Mouse (Mus musculus): ENCODE measurements at regions not wholly inside any gene's neighbourhood (a gene's known extent, or its start where the extent isn't known, plus 50 kb on each side); places are given as distances from the start of the nearest gene placed in this dataset.
A peak's percentile ranks its signal among the peaks of the same experiment; 100 is the strongest.
"Not testable (repeated sequence)": the region's sequence is repeated elsewhere in the genome, so short reads cannot be mapped to it uniquely, and the experiment has no call there.

GRCm38 (mm10) chr14:33691690-33692089 lies 102.7 kb downstream of the Ptpn20 start:
- H3K9me3 ChIP-seq (replicated peaks), result no peaks in the 10 kb centered on the region
- no peak overlapping the region for H3K27ac ChIP-seq
- H3K9ac ChIP-seq, result no peak overlapping the region
- WGBS, result 31% methylated on average over 2 of the region's 2 CpGs
- H3K27me3 ChIP-seq, result no peaks in the 10 kb centered on the region
- H3K36me3 ChIP-seq (ENCODE audit: poor library complexity, severe bottlenecking), result no peaks in the 10 kb centered on the region
- peaks cover 3% of the 10 kb centered on the region for H3K4me1 ChIP-seq
- no peak overlapping the region for H3K4me2 ChIP-seq
- H3K4me3 ChIP-seq, result no peak overlapping the region
- ATAC-seq, result peak; percentile 58

DNA sequence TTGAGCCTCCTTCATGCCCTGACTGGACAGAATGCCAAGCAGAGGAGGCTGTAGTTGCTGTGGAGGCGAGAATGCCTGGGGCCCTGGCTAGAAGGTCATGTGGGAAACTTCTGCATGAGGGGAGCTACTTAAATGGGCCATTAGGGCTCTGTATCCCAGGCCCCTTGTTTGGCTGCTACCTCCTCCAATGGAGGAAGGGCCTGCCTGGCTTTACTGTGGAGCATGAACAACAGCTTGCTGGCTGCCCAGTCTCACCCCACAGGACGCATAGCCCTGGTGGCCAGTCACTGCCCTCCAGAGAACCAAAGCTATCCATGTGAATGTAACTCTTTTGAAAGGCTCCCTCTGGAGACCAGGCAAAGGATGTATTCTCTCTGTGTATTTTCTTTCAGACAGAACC lies 105.2 kb downstream of the Ptpn20 start:
- no peak for ATAC-seq

DNA sequence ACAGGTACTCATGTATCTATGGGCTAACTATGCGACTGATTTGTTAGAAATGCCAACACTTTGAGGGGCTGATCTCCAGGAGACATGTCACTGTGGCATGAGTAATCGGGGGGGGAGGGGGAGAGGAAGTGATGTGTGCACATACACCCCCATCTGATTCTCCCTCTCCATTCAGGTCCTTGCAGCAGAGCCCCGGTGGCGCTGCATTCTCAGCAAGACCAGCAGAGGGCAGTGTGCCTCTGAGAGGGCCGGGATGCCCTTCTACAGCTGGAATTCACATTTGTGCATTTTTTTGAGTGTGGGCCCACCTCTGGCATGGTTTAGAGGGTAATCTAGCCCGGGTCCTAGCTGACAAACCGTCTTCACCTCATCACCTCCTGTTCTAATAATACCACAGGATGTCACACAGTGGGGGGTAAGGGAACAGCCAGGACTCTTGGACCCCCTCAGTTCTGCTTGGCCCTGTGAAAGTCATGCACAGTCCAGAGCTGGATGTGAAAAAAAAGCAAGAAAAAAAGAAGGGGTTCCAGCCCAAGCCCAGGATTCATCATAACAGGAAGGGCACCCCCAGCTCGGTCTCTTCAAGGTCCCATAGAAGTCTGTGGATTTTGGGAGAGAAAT lies 106.5 kb downstream of the Ptpn20 start:
- peak; percentile 57 for ATAC-seq
- Histone ChIP-seq H3K27me3 (no peaks in the 10 kb centered on the region), H3K4me3 (no peak overlapping the region), H3K9me3 (replicated peaks) (no peaks in the 10 kb centered on the region), H3K4me1 (peaks cover 3% of the 10 kb centered on the region), H3K9ac (no peak overlapping the region), H3K36me3 (ENCODE audit: poor library complexity, severe bottlenecking) (no peaks in the 10 kb centered on the region), H3K4me2 (no peak overlapping the region), H3K27ac (no peak overlapping the region)
- WGBS, result 26% methylated on average over 8 of the region's 8 CpGs

More for the DNA sequence above, 105.2 kb downstream of the Ptpn20 start:
- no peaks in the 10 kb centered on the region for H3K36me3 ChIP-seq (ENCODE audit: poor library complexity, severe bottlenecking)
- WGBS, result 44% methylated on average over 2 of the region's 2 CpGs
- H3K4me1 ChIP-seq, result peaks cover 3% of the 10 kb centered on the region
- H3K9me3 ChIP-seq (replicated peaks), result no peaks in the 10 kb centered on the region
- no peaks in the 10 kb centered on the region for H3K27me3 ChIP-seq
- H3K9ac ChIP-seq, result no peak overlapping the region
- H3K27ac ChIP-seq, result no peak overlapping the region
- H3K4me2 ChIP-seq, result no peak overlapping the region
- H3K4me3 ChIP-seq, result no peak overlapping the region

- 91% methylated on average over 3 of the region's 3 CpGs for WGBS
Measured at GRCm38 (mm10) chr14:33696817-33697216, 107.8 kb downstream of the Ptpn20 start.

GRCm38 (mm10) chr14:33699777-33700438 lies 110.9 kb downstream of the Ptpn20 start:
- Histone ChIP-seq H3K4me2 (no peak overlapping the region), H3K9ac (no peak overlapping the region), H3K4me3 (no peak overlapping the region), H3K4me1 (no peaks in the 10 kb centered on the region), H3K9me3 (replicated peaks) (no peaks in the 10 kb centered on the region), H3K36me3 (ENCODE audit: poor library complexity, severe bottlenecking) (no peaks in the 10 kb centered on the region), H3K27me3 (no peaks in the 10 kb centered on the region), H3K27ac (no peak overlapping the region)
- WGBS, result 88% methylated on average over 13 of the region's 13 CpGs
- no peak for ATAC-seq

More at GRCm38 (mm10) chr14:33696817-33697216, 107.8 kb downstream of the Ptpn20 start:
- Histone ChIP-seq H3K9ac (no peak overlapping the region), H3K4me3 (no peak overlapping the region), H3K4me2 (no peak overlapping the region), H3K27me3 (no peaks in the 10 kb centered on the region), H3K9me3 (replicated peaks) (no peaks in the 10 kb centered on the region), H3K4me1 (no peaks in the 10 kb centered on the region; the same call in 1 of the 2 replicates), H3K27ac (no peak overlapping the region), H3K36me3 (ENCODE audit: poor library complexity, severe bottlenecking) (no peaks in the 10 kb centered on the region)
- ATAC-seq, result no peak

- Histone ChIP-seq H3K9ac (no peak overlapping the region), H3K36me3 (ENCODE audit: poor library complexity, severe bottlenecking) (no peaks in the 10 kb centered on the region), H3K9me3 (replicated peaks) (no peaks in the 10 kb centered on the region), H3K27ac (no peak overlapping the region), H3K4me2 (no peak overlapping the region), H3K27me3 (no peaks in the 10 kb centered on the region), H3K4me1 (no peaks in the 10 kb centered on the region), H3K4me3 (no peak overlapping the region)
- no peak for ATAC-seq
- WGBS, result 76% methylated on average over 6 of the region's 6 CpGs
Measured at GRCm38 (mm10) chr14:33707661-33708297, 118.8 kb downstream of the Ptpn20 start.

GRCm38 (mm10) chr14:33708298-33708665 lies 119.3 kb downstream of the Ptpn20 start:
- no peak overlapping the region for H3K4me3 ChIP-seq
- H3K9me3 ChIP-seq (replicated peaks), result no peaks in the 10 kb centered on the region
- H3K9ac ChIP-seq, result no peak overlapping the region
- H3K27me3 ChIP-seq, result no peaks in the 10 kb centered on the region
- ATAC-seq, result no peak
- H3K27ac ChIP-seq, result no peak overlapping the region
- no peaks in the 10 kb centered on the region for H3K36me3 ChIP-seq (ENCODE audit: poor library complexity, severe bottlenecking)
- no peak overlapping the region for H3K4me2 ChIP-seq
- 84% methylated on average over 4 of the region's 4 CpGs for WGBS
- no peaks in the 10 kb centered on the region for H3K4me1 ChIP-seq

DNA sequence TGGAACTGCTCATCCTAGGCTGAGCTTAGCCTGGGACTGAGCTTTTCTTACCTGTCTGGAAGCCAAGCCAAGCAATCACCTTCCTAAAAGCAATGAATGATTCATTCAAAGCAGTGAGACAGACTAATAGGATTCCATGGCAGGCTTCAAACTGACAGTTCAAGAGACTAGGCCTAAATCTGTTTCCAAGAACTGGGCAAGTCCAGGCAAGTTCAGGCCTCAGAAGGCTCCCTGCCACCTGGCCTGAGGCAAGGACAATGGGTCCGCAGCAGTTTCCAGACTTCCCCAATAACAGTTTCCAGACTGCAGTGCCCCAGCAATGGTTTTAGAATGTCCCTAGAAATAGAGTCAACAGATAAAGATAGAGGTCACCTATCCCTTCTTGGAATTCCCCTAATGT lies 123.5 kb downstream of the Ptpn20 start:
- Histone ChIP-seq H3K27ac (no peak overlapping the region), H3K9ac (no peak overlapping the region), H3K9me3 (replicated peaks) (no peaks in the 10 kb centered on the region), H3K36me3 (ENCODE audit: poor library complexity, severe bottlenecking) (no peaks in the 10 kb centered on the region), H3K4me2 (no peak overlapping the region), H3K4me3 (no peak overlapping the region), H3K27me3 (no peaks in the 10 kb centered on the region), H3K4me1 (no peaks in the 10 kb centered on the region)
- no peak for ATAC-seq
- WGBS, result 93% methylated on average over 1 of the region's 1 CpGs

DNA sequence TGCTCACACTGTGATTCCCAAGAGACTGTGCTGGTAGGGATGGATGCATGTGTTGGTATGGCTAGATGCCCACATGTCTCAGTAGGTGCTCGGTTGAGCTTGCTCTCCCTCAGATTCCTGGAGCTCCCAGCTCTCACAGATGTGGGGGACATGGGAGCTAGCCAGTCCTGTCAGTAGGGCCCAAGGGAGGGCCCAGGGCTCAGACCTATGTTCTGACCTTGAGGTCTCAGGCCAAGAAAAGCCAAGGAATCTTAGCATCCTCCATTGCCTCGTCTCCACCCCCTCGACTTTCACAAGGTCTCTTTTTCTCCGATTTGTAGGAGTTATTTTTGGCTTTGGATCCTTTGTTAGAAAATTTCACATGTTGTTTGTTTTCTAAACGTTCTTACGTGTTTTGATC lies 130.6 kb downstream of the Ptpn20 start:
- Histone ChIP-seq H3K9me3 (replicated peaks) (no peaks in the 10 kb centered on the region), H3K4me1 (no peaks in the 10 kb centered on the region), H3K4me3 (no peak overlapping the region), H3K27me3 (no peaks in the 10 kb centered on the region), H3K27ac (no peak overlapping the region), H3K4me2 (no peak overlapping the region), H3K36me3 (ENCODE audit: poor library complexity, severe bottlenecking) (no peaks in the 10 kb centered on the region), H3K9ac (no peak overlapping the region)
- no peak for ATAC-seq
- 87% methylated on average over 6 of the region's 6 CpGs for WGBS

- H3K4me2 ChIP-seq; H3K9ac ChIP-seq; H3K36me3 ChIP-seq (ENCODE audit: poor library complexity, severe bottlenecking); H3K4me1 ChIP-seq; H3K9me3 ChIP-seq (replicated peaks); H3K27me3 ChIP-seq; H3K27ac ChIP-seq; ATAC-seq; H3K4me3 ChIP-seq: not testable (repeated sequence)
- 93% methylated on average over 5 of the region's 5 CpGs for WGBS
Measured at GRCm38 (mm10) chr14:33722379-33723145, 133.6 kb downstream of the Ptpn20 start.

- no peak for ATAC-seq
Measured at GRCm38 (mm10) chr14:33726500-33726899, 137.5 kb downstream of the Ptpn20 start.

More at GRCm38 (mm10) chr14:33726500-33726899, 137.5 kb downstream of the Ptpn20 start:
- Histone ChIP-seq H3K4me1 (peaks cover 11% of the 10 kb centered on the region; the same call in 1 of the 2 replicates), H3K27me3 (no peaks in the 10 kb centered on the region), H3K36me3 (ENCODE audit: poor library complexity, severe bottlenecking) (no peaks in the 10 kb centered on the region), H3K9ac (no peak overlapping the region), H3K4me2 (no peak overlapping the region), H3K4me3 (no peak overlapping the region), H3K27ac (no peak overlapping the region), H3K9me3 (replicated peaks) (no peaks in the 10 kb centered on the region)
- 95% methylated on average over 10 of the region's 10 CpGs for WGBS
